Mouse (Mus musculus) small intestine, adult 2 months (tissue): ENCODE results near the gene Vrk3.

Experiments used
- CTCF ChIP-seq: fragments of 200-500 bp; IDR thresholded peaks from 2 replicates; pipeline ENCODE4 v1.5.1; 2012; ENCODE audit warnings: low read depth, mild to moderate bottlenecking, control low read depth, inconsistent platforms, low read length, moderate library complexity, mixed read lengths; ENCODE audit not compliant: insufficient replicate concordance, insufficient read length; ENCODE audit errors: extremely low read depth
- POLR2A ChIP-seq: fragments of 200-500 bp; IDR thresholded peaks from 2 replicates; pipeline ENCODE4 v1.6.1; 2012; ENCODE audit warnings: low read depth, mild to moderate bottlenecking, control low read depth, inconsistent platforms, low read length, moderate library complexity

DNA sequence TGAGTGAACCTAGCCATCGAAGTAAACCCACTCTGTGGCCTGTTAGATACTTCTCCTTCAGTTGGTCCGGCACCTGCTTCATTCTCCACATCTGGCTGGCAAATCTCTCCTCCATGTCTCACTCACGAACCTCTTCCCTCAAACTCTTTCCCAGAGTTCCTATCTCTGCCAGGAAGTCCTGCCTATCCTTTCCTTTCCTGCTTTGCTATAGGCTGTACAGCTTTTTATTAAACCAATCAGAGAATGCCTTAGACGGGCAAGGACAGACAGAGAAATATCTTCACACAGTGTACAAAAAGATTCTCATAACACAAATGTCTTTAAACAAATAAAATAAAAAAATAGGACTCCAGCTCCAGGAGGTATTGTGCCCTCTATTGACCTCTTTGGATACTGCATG, 43.1 kb upstream of the Vrk3 start:
- TF ChIP-seq POLR2A: no peak
- no peak for TF ChIP-seq CTCF
